Mouse (Mus musculus): ENCODE data around the gene Slc9a5. TPM values are rescaled to one million over a fixed set of nuclear protein-coding genes. Genes with fewer than 3 reads are reported as not detected.

The Slc9a5 gene
- polyA plus RNA-seq (2015; fragmentation: Nextera tagmentation; extraction: Ambion mirVana): 2.5 and 2.9 TPM in 2 replicates

DNA sequence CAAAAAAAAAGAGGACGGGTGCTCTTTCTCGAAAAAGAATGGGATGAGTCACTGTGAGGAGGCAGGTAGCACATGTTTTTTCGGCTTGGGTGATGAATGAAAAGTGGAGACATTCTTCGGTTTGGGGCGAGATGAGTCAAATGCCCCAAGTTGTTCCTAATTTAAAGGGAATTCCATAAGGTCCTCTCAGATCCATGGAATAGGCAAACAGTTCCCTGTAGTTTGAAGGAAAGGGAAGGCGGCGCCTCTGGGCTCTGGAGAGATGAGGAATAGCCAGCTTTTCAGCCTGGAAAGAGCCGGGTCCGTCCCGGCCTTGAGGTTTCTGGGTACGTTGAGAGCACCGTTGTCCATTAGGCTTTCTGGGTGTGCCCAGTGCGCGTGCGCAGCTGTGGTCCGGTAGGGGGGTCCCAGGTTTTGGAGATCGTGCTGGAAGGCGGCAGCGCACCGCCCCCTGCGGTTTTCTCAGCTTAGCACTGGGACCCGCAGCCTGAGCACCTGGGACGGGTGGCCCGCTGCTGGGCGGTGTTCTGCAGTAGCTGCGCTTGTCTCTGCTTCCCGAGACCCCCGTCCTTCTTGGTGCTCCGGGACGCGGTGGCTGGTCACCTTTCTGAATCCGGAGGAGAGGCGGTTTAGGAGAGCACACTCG, at the start of gene Slc9a5:
Gene Slc9a5, plus strand, starts transcription at position 394 of the 646 bp plus-strand sequence.
- Histone ChIP-seq H3K36me3 (no peaks in the 10 kb centered on the region), H3K9ac (peak within 1 kb of the TSS; percentile 69), H3K4me3 (replicated peaks) (peak within 1 kb of the TSS; percentile 84), H3K27me3 (peaks cover 24% of the 10 kb centered on the region), H3K9me3 (replicated peaks) (no peaks in the 10 kb centered on the region), H3K4me2 (peak within 1 kb of the TSS; percentile 96), H3K4me1 (peaks cover 63% of the 10 kb centered on the region), H3K27ac (peak within 1 kb of the TSS; percentile 95)
- under 1% methylated on average over 34 of the region's 34 CpGs for WGBS
- no peak for ATAC-seq (replicated peaks; ENCODE audit: low FRiP score)

DNA sequence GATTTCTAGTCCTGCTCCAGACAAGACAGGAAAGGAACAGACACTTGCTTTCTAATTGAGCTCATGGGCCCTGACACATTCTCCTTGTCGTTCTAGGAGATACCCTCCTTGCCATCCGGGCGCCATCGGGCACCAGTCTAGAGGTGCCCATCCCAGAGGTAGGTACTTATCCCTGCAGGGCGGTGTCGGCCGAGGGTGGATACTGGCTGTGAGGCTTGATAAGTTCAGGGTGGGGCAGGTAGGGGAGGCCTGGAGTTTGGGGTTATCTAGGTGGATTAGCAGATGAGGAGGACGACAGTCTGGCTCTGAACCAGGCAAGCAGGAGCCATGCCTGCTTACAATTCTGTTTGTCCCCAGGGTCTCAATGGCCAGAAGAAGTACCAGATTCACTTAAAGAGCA, 48.7 kb upstream of the Slc9a5 start:
- no peaks in the 10 kb centered on the region for H3K9me3 ChIP-seq (replicated peaks)
- no peak overlapping the region for H3K4me2 ChIP-seq
- peak; percentile 59; the same call in 1 of the 2 replicates for ATAC-seq (replicated peaks; ENCODE audit: low FRiP score)
- no peak overlapping the region for H3K27ac ChIP-seq
- H3K4me3 ChIP-seq (replicated peaks): no peak overlapping the region
- H3K4me1 ChIP-seq: peaks cover 34% of the 10 kb centered on the region
- H3K27me3 ChIP-seq: no peaks in the 10 kb centered on the region
- no peak overlapping the region for H3K9ac ChIP-seq
- 94% methylated on average over 8 of the region's 8 CpGs for WGBS
- peaks cover 65% of the 10 kb centered on the region for H3K36me3 ChIP-seq

DNA sequence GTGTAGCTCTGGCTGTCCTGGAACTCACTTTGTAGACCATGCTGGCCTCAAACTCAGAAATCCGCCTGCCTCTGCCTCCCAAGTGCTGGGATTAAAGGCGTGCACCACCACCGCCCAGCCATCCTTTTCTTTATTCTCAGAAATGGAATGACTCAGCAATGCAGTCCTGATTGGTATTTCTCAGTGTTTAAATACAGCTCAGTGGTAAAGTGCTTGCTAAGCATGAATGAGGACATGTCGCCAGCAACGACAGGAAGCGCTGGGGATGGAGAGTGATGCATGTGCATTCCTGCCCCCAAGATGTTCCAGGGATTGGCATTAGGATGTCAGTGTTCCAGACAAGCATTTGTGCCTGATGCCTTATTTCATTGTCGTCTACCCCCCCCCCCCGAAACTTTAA, 45.2 kb upstream of the Slc9a5 start:
- Histone ChIP-seq H3K27ac (no peak overlapping the region), H3K9ac (no peak overlapping the region), H3K9me3 (replicated peaks) (no peaks in the 10 kb centered on the region), H3K4me1 (peaks cover 34% of the 10 kb centered on the region), H3K36me3 (peaks cover 78% of the 10 kb centered on the region), H3K4me3 (replicated peaks) (no peak overlapping the region), H3K4me2 (no peak overlapping the region), H3K27me3 (no peaks in the 10 kb centered on the region)
- 84% methylated on average over 8 of the region's 8 CpGs for WGBS
- ATAC-seq (replicated peaks; ENCODE audit: low FRiP score): no peak

DNA sequence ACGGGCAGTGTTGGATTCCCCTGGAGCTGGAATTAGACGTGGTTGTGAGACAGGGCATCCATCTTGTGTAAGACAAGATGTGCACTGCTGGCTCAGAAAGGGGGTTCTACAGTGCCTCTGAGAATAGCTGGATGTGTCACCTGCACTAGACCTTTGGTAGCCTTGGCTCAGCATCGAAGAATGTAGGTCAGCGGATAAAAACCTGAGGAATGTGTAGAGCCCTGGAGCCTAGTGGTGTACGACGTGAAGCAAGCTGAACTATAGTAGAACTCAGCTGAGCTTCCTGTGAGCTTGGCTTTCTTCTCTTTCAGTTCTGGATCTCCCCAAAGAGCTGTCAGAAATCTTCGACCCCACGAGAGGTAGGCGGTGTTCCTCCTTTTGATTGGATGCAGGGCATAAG, 44.8 kb upstream of the Slc9a5 start:
- Histone ChIP-seq H3K9me3 (replicated peaks) (no peaks in the 10 kb centered on the region), H3K27ac (peak overlapping the region; percentile 91; the same call in 1 of the 2 replicates), H3K27me3 (no peaks in the 10 kb centered on the region), H3K9ac (no peak overlapping the region), H3K4me3 (replicated peaks) (no peak overlapping the region), H3K36me3 (peaks cover 78% of the 10 kb centered on the region), H3K4me2 (no peak overlapping the region), H3K4me1 (peaks cover 30% of the 10 kb centered on the region)
- no peak for ATAC-seq (replicated peaks; ENCODE audit: low FRiP score)
- whole genome bisulfite sequencing: 78% methylated on average over 9 of the region's 9 CpGs

DNA sequence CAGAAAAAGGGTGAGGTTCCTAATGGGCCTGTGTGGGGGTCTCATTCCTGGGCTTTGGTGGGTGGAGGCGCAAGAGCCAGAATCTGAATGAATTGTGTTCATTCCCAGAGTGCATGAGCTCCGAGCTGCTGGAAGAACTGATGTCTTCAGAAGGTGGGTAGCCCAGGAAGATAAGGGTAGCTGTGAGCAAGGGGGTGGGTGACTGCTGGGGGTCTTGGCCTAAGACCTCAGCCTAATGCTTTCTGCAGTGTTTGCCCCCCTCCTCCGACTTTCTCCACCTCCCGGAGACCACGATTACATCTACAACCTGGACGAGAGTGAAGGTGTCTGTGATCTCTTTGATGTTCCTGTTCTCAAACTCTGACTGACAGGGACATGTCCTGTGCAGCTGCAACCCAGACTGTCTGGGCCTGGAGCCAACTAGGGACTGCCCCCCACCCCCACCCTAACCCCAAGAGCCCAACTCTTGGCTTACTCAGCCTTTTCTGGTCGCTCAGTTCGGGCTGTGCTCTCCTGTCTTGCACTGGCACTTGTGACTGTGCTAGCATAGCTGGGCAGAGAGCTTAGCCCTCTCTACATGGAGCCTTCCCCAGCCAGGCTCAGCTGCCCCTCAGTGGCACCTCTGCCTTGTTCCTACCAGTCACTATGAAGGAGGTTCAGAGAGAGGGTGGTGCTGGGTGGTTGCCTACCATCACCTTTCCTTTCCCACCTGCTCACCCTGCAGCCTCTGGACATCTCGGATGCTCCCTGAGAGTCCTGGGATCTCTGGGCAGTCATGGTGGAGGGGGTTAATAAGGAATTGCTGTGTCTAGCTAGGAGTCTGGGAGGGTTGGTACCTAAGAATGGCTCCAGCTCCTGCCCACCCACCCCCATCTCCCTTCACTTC, 44.1 kb upstream of the Slc9a5 start:
- Histone ChIP-seq H3K4me1 (peaks cover 27% of the 10 kb centered on the region), H3K4me2 (no peak overlapping the region), H3K27ac (peak overlapping the region; percentile 91), H3K4me3 (replicated peaks) (no peak overlapping the region), H3K9ac (no peak overlapping the region), H3K9me3 (replicated peaks) (no peaks in the 10 kb centered on the region), H3K36me3 (peaks cover 78% of the 10 kb centered on the region), H3K27me3 (no peaks in the 10 kb centered on the region)
- 65% methylated on average over 9 of the region's 9 CpGs for WGBS
- peak; percentile 12 for ATAC-seq (replicated peaks; ENCODE audit: low FRiP score)

DNA sequence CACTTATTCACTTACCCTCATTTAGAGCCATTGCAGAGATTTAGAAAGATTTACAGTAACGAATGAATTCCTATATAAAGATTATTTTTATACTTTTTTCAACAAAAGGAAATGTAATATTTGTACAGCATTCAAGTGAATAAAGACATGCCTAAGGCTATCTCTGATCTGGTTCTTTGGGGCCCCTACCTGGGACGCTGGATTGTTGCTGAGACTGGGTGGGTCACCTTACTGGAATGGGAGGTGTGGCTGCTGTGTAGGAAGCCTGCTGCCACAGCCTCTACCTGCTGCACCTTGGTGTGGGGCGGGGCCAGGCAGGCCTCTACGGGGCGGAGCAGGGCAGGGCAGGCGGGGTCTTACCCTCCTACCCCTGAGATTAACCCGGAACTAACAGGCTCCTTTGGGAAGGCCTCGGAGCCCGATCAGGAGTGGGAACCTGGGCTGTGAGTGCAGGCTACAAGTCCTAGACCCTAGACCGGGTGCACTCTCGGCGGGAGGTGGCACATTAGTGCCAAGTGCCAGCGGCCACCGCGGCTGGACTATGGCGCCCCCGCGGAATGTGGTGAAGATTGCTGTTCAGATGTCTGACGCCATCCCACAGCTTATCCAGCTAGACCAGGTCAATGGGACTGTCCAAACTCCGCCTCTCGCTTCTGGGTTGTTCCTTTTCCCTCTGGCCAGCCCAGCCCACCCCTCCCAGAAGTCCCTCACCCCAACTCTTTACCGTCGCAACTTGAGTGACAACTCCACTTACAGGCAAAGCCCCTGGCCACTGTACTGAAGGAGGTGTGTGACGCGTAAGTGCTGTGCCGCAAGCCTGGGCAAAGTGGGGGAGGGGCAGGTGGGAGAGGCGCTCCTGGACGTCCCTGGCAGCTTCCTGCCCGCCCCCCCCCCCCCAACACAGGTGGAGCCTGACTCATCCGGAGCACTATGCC, 43.2 kb upstream of the Slc9a5 start, which contains the start of gene Elmo3:
Gene Elmo3, plus strand, starts transcription at position 391 of the 935 bp plus-strand sequence.
- peaks cover 78% of the 10 kb centered on the region for H3K36me3 ChIP-seq
- peak within 1 kb of the TSS; percentile 46 for H3K4me3 ChIP-seq (replicated peaks)
- H3K4me1 ChIP-seq: peaks cover 27% of the 10 kb centered on the region
- H3K27ac ChIP-seq: peak within 1 kb of the TSS; percentile 91
- H3K4me2 ChIP-seq: peak within 1 kb of the TSS; percentile 76
- ATAC-seq (replicated peaks; ENCODE audit: low FRiP score): peak; percentile 86
- no peaks in the 10 kb centered on the region for H3K27me3 ChIP-seq
- H3K9me3 ChIP-seq (replicated peaks): no peaks in the 10 kb centered on the region
- 5% methylated on average over 30 of the region's 30 CpGs for WGBS
- peak within 1 kb of the TSS; percentile 47 for H3K9ac ChIP-seq

DNA sequence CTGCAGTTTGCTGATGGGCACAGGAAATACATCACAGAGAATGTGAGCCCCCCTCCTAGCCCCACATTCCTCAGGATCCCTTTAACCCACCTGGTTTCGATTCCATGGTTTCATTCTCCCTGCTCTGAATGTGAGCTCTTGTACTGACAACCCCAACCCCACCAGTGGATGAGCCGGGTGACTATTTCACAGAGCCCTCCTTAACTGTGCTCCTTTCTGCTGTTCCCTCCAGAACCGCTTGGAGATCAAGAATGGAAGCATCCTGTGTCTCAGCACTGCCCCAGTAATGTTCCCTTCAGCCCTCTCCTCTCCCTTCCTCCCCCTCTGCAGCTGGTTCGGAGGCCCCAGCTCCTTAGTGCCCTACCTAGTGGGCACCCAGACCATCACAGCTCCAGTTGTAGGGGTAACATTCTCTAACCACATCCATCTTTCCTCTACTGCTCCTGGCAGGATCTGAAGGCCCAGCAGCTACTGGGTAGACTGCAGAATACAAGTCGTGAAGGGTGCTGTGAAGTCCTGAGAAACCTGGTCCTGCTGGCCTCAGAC, 42.4 kb upstream of the Slc9a5 start:
- H3K9me3 ChIP-seq (replicated peaks): no peaks in the 10 kb centered on the region
- H3K9ac ChIP-seq: peak overlapping the region; percentile 35
- peaks cover 27% of the 10 kb centered on the region for H3K4me1 ChIP-seq
- H3K4me2 ChIP-seq: peak overlapping the region; percentile 76
- peak; percentile 12; the same call in 1 of the 2 replicates for ATAC-seq (replicated peaks; ENCODE audit: low FRiP score)
- peak overlapping the region; percentile 91 for H3K27ac ChIP-seq
- WGBS: 46% methylated on average over 5 of the region's 5 CpGs
- H3K27me3 ChIP-seq: no peaks in the 10 kb centered on the region
- H3K4me3 ChIP-seq (replicated peaks): peak overlapping the region; percentile 46
- H3K36me3 ChIP-seq: peaks cover 77% of the 10 kb centered on the region

DNA sequence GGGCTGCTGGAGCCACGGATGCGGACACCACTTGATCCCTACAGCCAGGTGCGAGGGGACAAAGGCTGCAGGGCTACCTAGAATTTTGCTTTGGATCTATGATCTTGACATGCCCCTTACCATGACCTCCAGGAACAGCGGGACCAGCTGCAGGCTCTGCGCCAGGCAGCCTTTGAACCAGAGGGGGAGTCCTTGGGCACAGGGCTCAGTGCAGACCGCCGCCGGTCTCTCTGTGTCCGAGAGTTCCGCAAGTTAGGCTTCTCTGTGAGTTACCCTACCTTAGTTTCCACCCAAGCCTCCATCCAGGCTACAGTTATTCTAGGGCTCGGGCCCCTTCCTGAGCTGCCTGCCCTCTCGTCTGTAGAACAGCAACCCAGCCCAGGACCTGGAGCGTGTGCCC, 41.0 kb upstream of the Slc9a5 start:
- Histone ChIP-seq H3K36me3 (peaks cover 77% of the 10 kb centered on the region), H3K9me3 (replicated peaks) (no peaks in the 10 kb centered on the region), H3K4me2 (no peak overlapping the region), H3K27ac (no peak overlapping the region), H3K4me1 (peaks cover 27% of the 10 kb centered on the region), H3K27me3 (no peaks in the 10 kb centered on the region), H3K4me3 (replicated peaks) (no peak overlapping the region), H3K9ac (no peak overlapping the region)
- 93% methylated on average over 13 of the region's 13 CpGs for WGBS
- ATAC-seq (replicated peaks; ENCODE audit: low FRiP score): no peak

DNA sequence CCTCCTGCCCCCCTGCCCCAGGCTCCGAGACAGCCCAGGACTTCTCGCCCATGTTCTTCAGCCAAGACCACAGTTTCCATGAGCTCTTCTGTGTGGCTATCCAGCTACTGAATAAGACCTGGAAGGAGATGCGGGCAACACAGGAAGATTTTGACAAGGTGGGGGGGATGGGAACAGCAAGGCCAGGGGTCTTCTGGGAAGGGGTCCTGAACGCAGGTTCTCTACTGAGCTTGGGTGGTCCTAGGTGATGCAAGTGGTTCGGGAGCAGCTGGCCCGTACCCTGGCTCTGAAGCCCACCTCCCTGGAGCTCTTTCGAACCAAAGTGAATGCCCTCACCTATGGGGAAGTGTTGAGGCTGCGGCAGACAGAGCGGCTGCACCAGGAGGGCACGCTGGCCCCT, 40.2 kb upstream of the Slc9a5 start:
- Histone ChIP-seq H3K4me2 (no peak overlapping the region), H3K9ac (no peak overlapping the region), H3K27ac (no peak overlapping the region), H3K4me1 (peaks cover 27% of the 10 kb centered on the region), H3K9me3 (replicated peaks) (no peaks in the 10 kb centered on the region), H3K4me3 (replicated peaks) (no peak overlapping the region), H3K27me3 (no peaks in the 10 kb centered on the region), H3K36me3 (peaks cover 76% of the 10 kb centered on the region)
- WGBS: 87% methylated on average over 10 of the region's 10 CpGs
- ATAC-seq (replicated peaks; ENCODE audit: low FRiP score): no peak

DNA sequence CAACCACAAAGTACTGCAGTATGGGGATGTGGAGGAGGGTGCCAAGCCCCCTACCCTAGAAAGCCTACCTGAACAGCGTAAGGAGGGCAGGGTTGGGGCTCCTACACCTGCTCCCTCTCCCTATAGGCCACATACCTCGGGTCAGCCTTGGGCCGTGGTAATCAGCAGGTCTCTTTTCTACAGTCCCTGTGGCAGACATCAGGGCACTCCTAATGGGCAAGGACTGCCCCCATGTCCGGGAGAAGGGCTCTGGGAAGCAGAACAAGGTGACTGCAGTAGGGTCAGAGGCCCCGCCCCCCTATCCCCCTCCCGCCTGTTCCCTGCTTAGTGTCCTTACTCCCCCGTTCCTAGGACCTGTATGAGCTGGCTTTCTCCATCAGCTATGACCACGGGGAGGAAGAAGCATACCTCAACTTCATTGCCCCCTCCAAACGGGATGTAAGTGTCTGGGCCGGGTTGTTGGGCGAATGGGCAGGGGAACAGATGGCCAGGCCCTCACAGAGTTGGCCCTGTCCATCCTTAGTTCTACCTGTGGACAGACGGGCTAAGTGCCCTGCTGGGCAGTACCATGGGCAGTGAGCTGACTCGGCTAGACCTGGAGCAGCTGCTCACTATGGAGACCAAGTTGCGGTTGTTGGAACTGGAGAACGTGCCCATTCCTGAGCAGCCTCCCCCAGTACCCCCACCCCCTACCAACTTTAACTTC, 39.3 kb upstream of the Slc9a5 start:
- H3K4me3 ChIP-seq (replicated peaks): no peak overlapping the region
- H3K4me1 ChIP-seq: peaks cover 23% of the 10 kb centered on the region
- ATAC-seq (replicated peaks; ENCODE audit: low FRiP score): no peak
- no peaks in the 10 kb centered on the region for H3K27me3 ChIP-seq
- no peak overlapping the region for H3K4me2 ChIP-seq
- peaks cover 76% of the 10 kb centered on the region for H3K36me3 ChIP-seq
- 78% methylated on average over 15 of the region's 15 CpGs for WGBS
- H3K9me3 ChIP-seq (replicated peaks): no peaks in the 10 kb centered on the region
- H3K9ac ChIP-seq: no peak overlapping the region
- no peak overlapping the region for H3K27ac ChIP-seq

DNA sequence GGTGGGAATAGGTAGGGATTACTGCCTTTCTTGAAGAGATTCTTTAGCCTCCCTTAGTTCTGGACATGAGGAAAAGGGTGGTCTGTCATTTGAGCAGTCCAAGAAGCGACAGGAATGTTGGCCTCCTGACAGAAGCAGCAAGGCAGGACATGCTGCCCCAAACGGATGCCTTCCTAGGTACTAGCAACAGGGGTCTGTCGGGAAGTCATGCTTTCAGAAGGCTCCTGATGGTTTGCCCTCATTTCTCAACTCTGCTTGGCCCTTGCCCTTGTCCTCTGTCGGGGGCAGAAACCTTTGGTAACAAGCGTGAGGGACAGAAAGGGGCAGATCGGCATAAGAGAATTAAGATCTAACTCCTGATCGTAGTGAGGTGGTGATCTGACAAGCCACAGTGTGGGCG, 38.5 kb upstream of the Slc9a5 start:
- H3K27me3 ChIP-seq: no peaks in the 10 kb centered on the region
- H3K4me1 ChIP-seq: peaks cover 15% of the 10 kb centered on the region
- WGBS: 80% methylated on average over 8 of the region's 8 CpGs
- ATAC-seq (replicated peaks; ENCODE audit: low FRiP score): no peak
- H3K4me2 ChIP-seq: no peak overlapping the region
- no peak overlapping the region for H3K9ac ChIP-seq
- H3K27ac ChIP-seq: no peak overlapping the region
- H3K4me3 ChIP-seq (replicated peaks): no peak overlapping the region
- H3K36me3 ChIP-seq: peaks cover 77% of the 10 kb centered on the region
- H3K9me3 ChIP-seq (replicated peaks): no peaks in the 10 kb centered on the region
